Mouse (Mus musculus): ENCODE measurements around the gene Frmd4b. TPM values are rescaled to one million over a fixed set of nuclear protein-coding genes. Genes with fewer than 3 reads are reported as not detected.

The Frmd4b gene
- total RNA-seq, 2 experiments from 2014 or later: 0.33 to 1.2 TPM

DNA sequence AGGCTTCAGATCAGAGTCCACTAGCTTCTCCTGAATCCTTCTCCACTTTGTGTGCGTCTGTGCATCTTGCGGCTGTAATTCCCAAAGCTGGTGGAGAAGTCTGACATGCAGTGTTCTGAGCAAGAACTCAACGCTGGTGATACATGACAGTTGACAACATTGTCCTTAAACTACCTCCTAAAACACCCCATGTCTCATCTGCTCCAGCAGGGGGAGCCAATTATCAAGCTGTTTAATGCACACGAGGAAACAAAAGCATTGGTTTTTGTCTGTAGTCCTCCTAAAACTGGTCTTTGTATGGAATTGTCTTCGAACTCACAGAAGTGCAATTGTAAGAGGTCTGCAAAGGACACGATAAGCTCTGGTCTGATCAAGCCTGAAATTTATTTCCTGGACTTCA lies 366.4 kb downstream of the Frmd4b start:
- ATAC-seq (replicated peaks; ENCODE audit: low FRiP score, low TSS enrichment, poor library complexity, severe bottlenecking): peak; percentile 91

DNA sequence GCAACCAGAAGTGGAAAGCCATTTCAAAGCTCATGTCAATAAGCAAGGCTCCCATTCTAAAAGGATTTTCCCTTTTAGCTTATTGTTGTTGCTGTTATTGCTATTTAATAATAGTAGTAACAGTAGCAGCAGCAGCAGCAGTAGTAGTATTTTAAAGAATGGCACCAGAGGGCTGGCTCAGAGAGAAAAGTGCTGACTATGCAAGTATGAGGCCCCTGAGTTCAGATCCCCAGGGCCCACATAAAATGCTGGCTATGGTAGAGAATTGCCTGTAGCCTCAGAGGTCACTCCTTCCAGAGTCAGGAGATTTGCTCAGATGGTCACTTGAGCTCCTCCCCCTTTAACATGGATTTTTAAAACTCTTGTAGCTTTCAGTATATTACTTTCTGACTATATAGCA lies 372.1 kb downstream of the Frmd4b start:
- ATAC-seq (replicated peaks; ENCODE audit: low FRiP score, low TSS enrichment, poor library complexity, severe bottlenecking): no peak

DNA sequence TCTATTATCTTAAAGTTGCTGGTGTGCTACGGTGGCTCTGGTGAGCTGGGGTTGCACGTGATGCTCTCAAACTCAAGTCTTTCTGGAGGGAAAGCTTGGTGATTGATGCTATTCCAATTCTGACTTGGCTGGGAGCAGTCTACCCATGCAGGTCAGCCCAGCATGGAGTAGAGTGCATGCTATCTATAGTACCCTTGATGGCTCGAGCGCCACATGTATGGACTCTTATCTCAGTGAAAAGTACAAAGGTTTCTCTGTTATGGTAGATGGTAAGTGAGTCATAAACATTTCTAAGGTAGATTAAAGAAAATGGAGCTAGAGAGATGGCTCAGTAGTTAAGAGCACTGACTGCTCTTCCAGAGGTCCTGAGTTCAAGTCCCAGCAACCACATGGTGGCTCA lies 374.8 kb downstream of the Frmd4b start:
- no peak for ATAC-seq (replicated peaks; ENCODE audit: low FRiP score, low TSS enrichment, poor library complexity, severe bottlenecking)

DNA sequence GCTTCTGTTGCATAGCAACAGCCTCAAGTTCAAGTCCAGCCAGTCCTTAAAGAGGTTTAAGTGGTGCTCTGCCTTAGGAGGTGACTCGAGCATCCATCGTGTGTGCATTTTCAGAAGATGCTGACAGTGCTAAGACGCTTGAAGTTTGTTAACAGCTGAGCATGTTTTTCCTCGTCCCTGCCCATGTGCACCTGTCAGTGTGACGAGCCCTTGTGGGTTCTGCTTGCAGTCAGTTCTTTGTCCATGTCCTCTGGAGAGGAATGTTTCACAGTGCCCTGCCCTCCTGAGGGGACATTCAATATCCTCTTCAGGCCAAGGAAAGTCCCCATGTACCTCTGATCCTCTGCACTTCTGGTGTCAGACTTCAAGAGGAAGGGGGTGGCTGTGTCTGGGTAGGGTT lies 377.2 kb downstream of the Frmd4b start:
- no peak for ATAC-seq (replicated peaks; ENCODE audit: low FRiP score, low TSS enrichment, poor library complexity, severe bottlenecking)

DNA sequence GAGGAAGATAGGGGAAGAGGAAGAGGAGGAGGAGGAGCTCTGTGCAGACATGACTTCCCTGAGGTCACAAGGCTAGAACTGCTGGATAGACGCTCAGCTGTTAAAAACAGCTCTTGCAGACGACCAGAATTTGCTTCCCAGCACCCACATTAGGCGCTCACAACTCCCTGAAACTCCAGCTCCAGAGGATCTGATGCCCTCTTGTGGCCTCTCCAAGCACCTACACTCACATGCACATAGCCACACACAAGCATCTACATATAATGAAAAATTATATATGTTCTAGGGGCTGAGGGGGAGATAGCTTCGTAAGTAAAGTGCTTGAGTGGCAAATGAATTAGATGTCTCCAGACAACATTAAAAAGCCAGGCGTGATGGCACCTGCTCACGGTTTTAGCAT lies 378.0 kb downstream of the Frmd4b start:
- ATAC-seq (replicated peaks; ENCODE audit: low FRiP score, low TSS enrichment, poor library complexity, severe bottlenecking): no peak

Other genes starting within 250 kb of the Frmd4b start
- gene Mitf, start 189.5 kb upstream of the Frmd4b start, total RNA-seq (2014; fragmentation: Nextera tagmentation): 1.0 and 1.7 TPM in 2 replicates
- 1.6 and 2.8 TPM in 2 replicates for gene Mitf, start 189.5 kb upstream of the Frmd4b start, total RNA-seq (2017)